Mouse (Mus musculus) heart, embryonic 13.5 days (tissue): ENCODE results near the gene Dtx3l. TPM values are rescaled to one million over a fixed set of nuclear protein-coding genes. Genes with fewer than 3 reads are reported as not detected.
"Not testable (repeated sequence)": the region's sequence is repeated elsewhere in the genome, so short reads cannot be mapped to it uniquely, and the experiment has no call there.

Experiments
- ATAC-seq: fragments of 200-750 bp; cut with Nextera tagmentation; 2 replicates; pipeline ENCODE4 v1.8.0; 2017; ENCODE audit warnings: moderate TSS enrichment; ENCODE audit not compliant: insufficient number of reproducible peaks, low FRiP score, low TSS enrichment; ENCODE audit errors: extremely low read depth
- H3K27ac ChIP-seq: fragments of 300-500 bp; sonication (generic); replicated peaks from 2 replicates; pipeline ENCODE4 v1.5.1; 2015; ENCODE audit warnings: moderate library complexity, mild to moderate bottlenecking, inconsistent platforms
- H3K27me3 ChIP-seq: fragments of 300-500 bp; sonication (generic); replicated peaks from 2 replicates; pipeline ENCODE4 v1.6.1; 2015; ENCODE audit warnings: mild to moderate bottlenecking, inconsistent platforms
- H3K36me3 ChIP-seq: fragments of 300-500 bp; sonication (generic); 2 replicates; pipeline ENCODE4 v1.6.1; 2015; ENCODE audit warnings: mild to moderate bottlenecking, inconsistent platforms
- H3K4me1 ChIP-seq: fragments of 300-500 bp; sonication (generic); 2 replicates; pipeline ENCODE4 v1.6.1; 2015; ENCODE audit warnings: inconsistent platforms
- H3K4me2 ChIP-seq: fragments of 300-500 bp; sonication (generic); 2 replicates; pipeline ENCODE4 v1.6.1; 2015; ENCODE audit warnings: inconsistent platforms, mild to moderate bottlenecking, moderate library complexity
- H3K4me3 ChIP-seq: fragments of 300-500 bp; sonication (generic); 2 replicates; pipeline ENCODE4 v1.5.1; 2015; ENCODE audit warnings: moderate library complexity, mild to moderate bottlenecking, inconsistent platforms
- H3K9ac ChIP-seq: fragments of 300-500 bp; sonication (generic); 2 replicates; pipeline ENCODE4 v1.6.1; 2015; ENCODE audit warnings: inconsistent platforms, mild to moderate bottlenecking, moderate library complexity
- H3K9me3 ChIP-seq: fragments of 300-500 bp; sonication (generic); 2 replicates; pipeline ENCODE4 v1.6.1; 2016; ENCODE audit warnings: inconsistent platforms
- WGBS: fragments of 180-500 bp; shearing (Covaris S2); methylation state at CpG from one replicate; pipeline ENCODE4 v1.1.7; 2015; ENCODE audit warnings: mixed read lengths; 5-methylcytosine and 5-hydroxymethylcytosine counted together
- polyA plus RNA-seq: library from polyadenylated mRNA; unstranded; fragments of >200 nt; fragmentation: Nextera tagmentation; extraction: Ambion mirVana; gene quantifications from 2 replicates; pipeline ENCODE4 v1.2.1, GENCODE M21; 2015

Gene Dtx3l
- polyA plus RNA-seq, 1 experiment from 2014 or later: 4.6 TPM

DNA sequence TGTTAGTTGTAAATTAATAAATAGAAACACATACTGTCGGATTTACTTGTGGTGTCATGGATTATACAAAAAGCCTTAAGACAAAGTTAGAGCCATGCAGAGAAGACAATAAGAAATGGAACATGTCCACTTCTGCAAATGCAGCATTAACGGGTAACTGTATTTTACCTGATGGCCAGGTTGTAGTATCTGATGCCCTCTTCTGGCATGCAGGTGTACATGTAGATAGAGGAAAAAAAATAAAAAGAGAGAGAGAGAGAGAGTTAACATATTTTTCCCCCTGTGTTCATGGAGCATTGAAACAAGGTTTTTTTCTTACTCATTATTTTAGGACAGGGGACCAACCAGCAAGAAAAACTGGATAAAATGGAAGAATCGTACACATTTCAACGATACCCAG lies 28.4 kb upstream of the Dtx3l start:
- Histone ChIP-seq H3K4me1 (no peaks in the 10 kb centered on the region), H3K4me3 (no peak overlapping the region), H3K27me3 (no peaks in the 10 kb centered on the region), H3K36me3 (peaks cover 26% of the 10 kb centered on the region; the same call in 1 of the 2 replicates), H3K9ac (no peak overlapping the region), H3K27ac (no peak overlapping the region), H3K9me3 (no peaks in the 10 kb centered on the region), H3K4me2 (no peak overlapping the region)
- WGBS: 85% methylated on average over 4 of the region's 4 CpGs
- ATAC-seq: no peak

DNA sequence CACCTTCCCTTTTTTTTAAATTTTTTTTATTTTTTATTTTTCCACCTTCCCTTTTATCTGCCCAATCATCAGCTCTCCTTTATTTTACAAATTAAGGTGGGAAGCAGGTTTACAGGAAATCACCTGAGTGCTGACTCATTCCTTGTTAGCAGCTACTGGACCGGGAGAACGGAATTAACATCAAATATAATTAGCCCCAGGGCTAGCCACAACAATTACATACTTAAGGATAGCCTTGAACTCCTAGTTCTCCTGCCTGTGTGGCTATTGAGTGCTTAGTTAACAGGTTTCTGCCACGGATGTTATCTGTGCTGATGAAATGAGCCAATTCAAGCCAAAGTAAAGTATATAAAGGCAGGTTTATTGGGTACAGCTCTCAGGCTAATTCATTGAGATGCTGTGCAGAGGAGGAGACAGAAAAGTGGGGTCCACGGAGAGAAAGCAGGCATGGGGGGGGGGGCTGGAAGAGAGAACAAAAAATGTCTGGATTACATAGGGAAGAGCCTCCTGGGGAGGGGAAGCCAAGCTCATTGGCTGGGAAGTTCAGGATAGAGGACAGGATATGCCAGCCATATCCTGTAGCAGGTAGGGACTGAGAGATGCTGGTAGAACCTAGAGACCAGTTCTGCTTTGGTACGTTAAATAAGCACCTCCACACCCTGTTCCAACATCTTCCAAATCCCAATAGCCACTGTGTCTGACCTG lies 27.6 kb upstream of the Dtx3l start:
- ATAC-seq: no peak
- 56% methylated on average over 5 of the region's 5 CpGs for WGBS

DNA sequence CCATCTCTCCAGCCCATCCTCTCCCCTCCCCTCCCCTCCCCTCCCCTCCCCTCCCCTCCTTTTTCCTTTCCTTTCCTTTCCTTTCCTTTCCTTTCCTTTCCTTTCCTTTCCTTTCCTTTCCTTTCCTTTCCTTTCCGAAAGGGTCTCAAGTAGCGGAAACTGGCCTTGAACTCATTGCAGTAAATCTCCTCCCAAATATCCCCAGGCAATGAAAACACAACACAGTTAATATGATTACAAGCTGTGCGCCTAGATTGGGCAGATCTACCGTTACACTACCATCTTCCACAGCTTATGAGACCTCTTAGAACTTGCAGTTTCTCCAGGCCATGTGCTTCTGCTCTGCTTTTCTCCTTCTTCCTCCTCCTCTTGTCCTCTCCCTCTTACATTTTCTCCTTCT lies 27.0 kb upstream of the Dtx3l start:
- peaks cover 19% of the 10 kb centered on the region; the same call in 1 of the 2 replicates for H3K36me3 ChIP-seq
- ATAC-seq, H3K9ac ChIP-seq, H3K27ac ChIP-seq, H3K4me2 ChIP-seq, H3K4me3 ChIP-seq, H3K4me1 ChIP-seq, H3K9me3 ChIP-seq, H3K27me3 ChIP-seq: not testable (repeated sequence)
- 70% methylated on average over 4 of the region's 4 CpGs for WGBS

More for the DNA sequence above, 27.6 kb upstream of the Dtx3l start:
- Histone ChIP-seq H3K36me3 (peaks cover 19% of the 10 kb centered on the region; the same call in 1 of the 2 replicates), H3K27ac (no peak overlapping the region), H3K4me1 (no peaks in the 10 kb centered on the region), H3K9ac (no peak overlapping the region), H3K27me3 (no peaks in the 10 kb centered on the region), H3K9me3 (no peaks in the 10 kb centered on the region), H3K4me3 (no peak overlapping the region), H3K4me2 (no peak overlapping the region)

DNA sequence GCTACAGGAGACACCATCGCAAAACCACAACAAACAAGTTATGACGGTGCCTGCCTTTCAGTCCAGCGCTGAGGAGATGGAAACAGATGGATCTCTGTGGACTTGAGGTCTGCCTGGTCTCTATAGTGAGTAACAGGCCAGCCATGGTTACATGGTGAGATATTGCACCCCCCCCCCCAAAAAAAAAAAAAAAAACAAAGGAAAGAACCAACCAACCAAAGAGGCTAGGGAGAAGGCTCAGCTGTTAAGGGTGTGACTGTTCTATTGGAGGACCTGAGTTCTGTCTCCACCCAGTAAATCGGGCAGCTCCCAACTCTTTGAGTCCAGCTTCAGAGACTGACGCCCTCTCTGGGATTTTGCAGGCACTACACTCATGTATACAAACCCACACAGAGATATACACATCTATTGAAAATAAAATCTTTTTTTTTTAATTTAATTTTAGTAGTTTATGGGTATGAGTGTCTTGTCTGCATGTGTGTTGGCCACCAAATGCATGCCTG lies 13.7 kb upstream of the Dtx3l start:
- H3K4me1 ChIP-seq: peaks cover 12% of the 10 kb centered on the region
- WGBS: 87% methylated on average over 5 of the region's 5 CpGs

DNA sequence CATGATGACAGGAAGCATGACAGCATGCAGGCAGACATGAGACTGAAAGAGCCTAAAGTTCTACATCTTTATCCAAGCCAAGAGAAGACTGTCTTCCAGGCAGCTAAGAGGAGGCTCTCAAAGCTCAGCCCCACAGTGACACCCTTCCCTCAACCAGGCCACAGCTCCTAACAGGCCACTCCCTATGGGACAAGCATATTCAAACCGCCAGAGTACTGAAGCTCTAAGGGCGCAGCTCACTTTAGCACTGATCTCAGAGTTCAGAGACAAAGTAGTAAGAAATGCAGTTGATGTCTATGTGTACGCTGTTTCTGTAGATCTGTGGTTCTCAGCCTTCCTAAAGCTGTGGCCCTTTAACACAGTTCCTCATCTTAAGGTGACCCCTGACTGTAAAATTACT lies 12.3 kb upstream of the Dtx3l start:
- ATAC-seq: no peak
- H3K4me3 ChIP-seq: no peak overlapping the region
- peaks cover 12% of the 10 kb centered on the region for H3K4me1 ChIP-seq
- H3K27ac ChIP-seq: no peak overlapping the region
- 89% methylated on average over 3 of the region's 3 CpGs for WGBS
- H3K36me3 ChIP-seq: peaks cover 39% of the 10 kb centered on the region
- H3K4me2 ChIP-seq: no peak overlapping the region
- no peaks in the 10 kb centered on the region for H3K27me3 ChIP-seq
- 0 out of 2 replicates have a peak, but pooled peaks cover 4% of the 10 kb centered on the region for H3K9me3 ChIP-seq
- no peak overlapping the region for H3K9ac ChIP-seq

More for the DNA sequence above, 13.7 kb upstream of the Dtx3l start:
- Histone ChIP-seq H3K9me3 (0 out of 2 replicates have a peak, but pooled peaks cover 4% of the 10 kb centered on the region), H3K4me2 (no peak overlapping the region), H3K27me3 (no peaks in the 10 kb centered on the region), H3K9ac (no peak overlapping the region), H3K4me3 (no peak overlapping the region), H3K27ac (no peak overlapping the region), H3K36me3 (peaks cover 37% of the 10 kb centered on the region)
- ATAC-seq: no peak

DNA sequence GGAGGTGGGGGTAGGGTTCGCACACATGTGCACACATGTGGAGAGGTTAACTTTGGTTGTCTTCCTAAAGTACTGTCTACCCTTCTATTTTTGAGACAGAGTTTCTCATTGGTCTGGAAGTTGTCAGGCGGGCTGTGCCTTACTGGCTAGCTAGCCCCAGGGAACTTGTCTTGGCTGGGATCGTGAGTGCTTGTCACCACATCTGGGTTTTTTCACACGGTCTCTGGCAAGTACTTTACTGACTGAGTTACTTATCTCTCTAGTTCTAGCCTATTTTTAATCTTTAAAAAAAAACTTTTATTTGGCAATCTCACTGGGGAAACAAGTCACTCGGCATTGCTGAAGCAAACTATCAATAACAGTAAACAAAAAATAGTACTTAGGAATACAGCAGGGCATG lies 10.3 kb upstream of the Dtx3l start:
- Histone ChIP-seq H3K36me3 (peaks cover 37% of the 10 kb centered on the region), H3K27me3 (no peaks in the 10 kb centered on the region), H3K4me2 (peak overlapping the region; percentile 21), H3K4me1 (peaks cover 12% of the 10 kb centered on the region), H3K27ac (peak overlapping the region; percentile 75), H3K9ac (peak overlapping the region; percentile 15; the same call in 1 of the 2 replicates), H3K4me3 (no peak overlapping the region), H3K9me3 (0 out of 2 replicates have a peak, but pooled peaks cover 4% of the 10 kb centered on the region)
- 29% methylated on average over 5 of the region's 5 CpGs for WGBS
- peak; percentile 61; the same call in 1 of the 2 replicates for ATAC-seq

DNA sequence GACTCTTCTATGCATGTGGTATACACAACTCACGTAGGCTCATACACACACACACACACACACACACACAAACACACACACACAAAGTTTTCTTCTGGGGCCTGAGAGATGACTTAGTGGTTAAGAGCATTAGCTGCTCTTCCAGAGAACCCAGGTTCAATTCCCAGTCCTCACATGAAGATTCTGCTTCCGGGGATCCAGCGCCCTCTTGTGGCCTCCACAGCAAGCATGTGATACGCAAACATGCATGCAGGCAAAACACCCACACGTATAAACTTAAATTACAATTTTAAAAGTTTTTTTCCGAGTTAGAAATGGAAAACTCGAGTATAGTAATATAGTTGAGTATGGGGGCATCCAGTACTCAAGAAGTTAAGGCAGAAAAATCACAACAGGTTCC lies 2.4 kb upstream of the Dtx3l start:
- Histone ChIP-seq H3K27me3 (no peaks in the 10 kb centered on the region), H3K36me3 (peaks cover 31% of the 10 kb centered on the region), H3K4me3 (no peak overlapping the region), H3K4me2 (no peak overlapping the region), H3K4me1 (peaks cover 16% of the 10 kb centered on the region), H3K27ac (no peak overlapping the region), H3K9ac (no peak overlapping the region), H3K9me3 (no peaks in the 10 kb centered on the region)
- 75% methylated on average over 7 of the region's 7 CpGs for WGBS
- ATAC-seq: no peak

DNA sequence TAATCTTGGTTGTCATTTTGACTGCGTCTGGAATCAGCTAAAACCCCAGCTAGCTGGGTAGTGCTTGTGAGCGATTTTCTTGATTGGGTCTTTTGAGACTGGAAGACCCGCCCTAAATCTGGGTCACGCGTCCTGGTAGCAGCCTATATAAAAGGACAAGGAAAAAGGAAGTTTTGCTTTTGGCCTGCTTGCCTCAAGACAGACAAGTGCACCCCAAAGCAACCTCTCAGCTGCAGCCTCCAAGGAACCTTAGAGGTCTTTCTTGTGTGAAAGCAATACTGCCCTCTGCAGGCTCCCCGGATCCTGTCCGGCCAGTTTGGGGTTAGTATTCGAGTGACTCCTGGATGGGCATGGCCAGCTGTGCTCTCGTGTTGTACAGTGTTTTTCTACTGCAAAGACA lies 739 bp upstream of the Dtx3l start:
- H3K27ac ChIP-seq: no peak overlapping the region
- no peaks in the 10 kb centered on the region for H3K9me3 ChIP-seq
- peaks cover 27% of the 10 kb centered on the region for H3K36me3 ChIP-seq
- H3K4me3 ChIP-seq: peak overlapping the region; percentile 79
- H3K9ac ChIP-seq: peak overlapping the region; percentile 87; the same call in 1 of the 2 replicates
- peak; percentile 54; the same call in 1 of the 2 replicates for ATAC-seq
- WGBS: 10% methylated on average over 9 of the region's 9 CpGs
- H3K4me2 ChIP-seq: peak overlapping the region; percentile 89
- H3K4me1 ChIP-seq: peaks cover 16% of the 10 kb centered on the region
- no peaks in the 10 kb centered on the region for H3K27me3 ChIP-seq

DNA sequence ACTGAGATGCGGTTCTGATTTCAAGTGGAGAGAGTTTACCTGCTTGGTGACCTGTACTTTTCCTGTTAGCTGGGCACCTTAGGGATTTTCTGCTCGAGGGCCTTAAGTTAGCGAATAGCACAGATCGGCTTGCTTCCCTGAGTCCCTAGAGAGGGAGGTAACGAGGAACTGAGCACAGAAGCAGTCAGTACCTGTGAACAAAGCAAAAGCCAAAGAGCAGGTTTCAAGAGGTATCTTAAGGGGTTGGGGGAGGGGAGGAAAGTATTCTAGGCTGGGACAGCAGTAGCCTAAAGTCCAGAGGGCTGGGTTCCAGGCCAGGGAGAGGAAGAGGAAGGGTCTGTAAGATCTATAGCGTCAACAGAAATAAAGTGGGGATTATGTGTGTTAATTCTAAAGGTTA lies 310 bp upstream of the Dtx3l start:
- Histone ChIP-seq H3K27me3 (no peaks in the 10 kb centered on the region), H3K9me3 (no peaks in the 10 kb centered on the region), H3K27ac (no peak overlapping the region), H3K4me1 (peaks cover 16% of the 10 kb centered on the region), H3K9ac (peak overlapping the region; percentile 87), H3K4me3 (peak overlapping the region; percentile 79), H3K36me3 (peaks cover 27% of the 10 kb centered on the region), H3K4me2 (peak overlapping the region; percentile 89)
- no peak for ATAC-seq
- 3% methylated on average over 6 of the region's 6 CpGs for whole genome bisulfite sequencing

DNA sequence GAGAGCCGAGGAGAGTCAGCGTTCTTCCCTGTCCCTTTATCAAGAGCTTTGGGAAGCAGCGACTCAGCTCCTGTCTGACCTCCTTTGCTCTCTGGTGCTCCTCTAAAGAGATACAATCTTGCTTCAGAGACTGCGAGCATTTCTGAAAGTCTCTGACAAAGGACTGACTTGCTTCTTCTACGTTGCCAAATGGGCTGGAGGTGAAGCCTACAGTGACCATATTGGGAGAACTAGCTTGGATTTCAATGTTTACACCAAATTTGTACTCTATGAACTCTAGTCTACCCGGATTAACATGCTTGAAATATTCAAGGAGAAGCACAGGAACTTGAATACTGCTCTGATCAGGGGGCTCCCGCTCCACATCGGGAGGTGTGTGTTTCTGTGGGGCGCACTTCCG lies 5.8 kb downstream of the Dtx3l start:
- Histone ChIP-seq H3K4me2 (no peak overlapping the region), H3K27me3 (no peaks in the 10 kb centered on the region; the same call in 1 of the 2 replicates), H3K4me1 (peaks cover 7% of the 10 kb centered on the region), H3K4me3 (no peak overlapping the region), H3K27ac (no peak overlapping the region), H3K36me3 (peaks cover 6% of the 10 kb centered on the region), H3K9me3 (no peaks in the 10 kb centered on the region), H3K9ac (no peak overlapping the region)
- ATAC-seq: no peak
- WGBS: 60% methylated on average over 10 of the region's 10 CpGs

DNA sequence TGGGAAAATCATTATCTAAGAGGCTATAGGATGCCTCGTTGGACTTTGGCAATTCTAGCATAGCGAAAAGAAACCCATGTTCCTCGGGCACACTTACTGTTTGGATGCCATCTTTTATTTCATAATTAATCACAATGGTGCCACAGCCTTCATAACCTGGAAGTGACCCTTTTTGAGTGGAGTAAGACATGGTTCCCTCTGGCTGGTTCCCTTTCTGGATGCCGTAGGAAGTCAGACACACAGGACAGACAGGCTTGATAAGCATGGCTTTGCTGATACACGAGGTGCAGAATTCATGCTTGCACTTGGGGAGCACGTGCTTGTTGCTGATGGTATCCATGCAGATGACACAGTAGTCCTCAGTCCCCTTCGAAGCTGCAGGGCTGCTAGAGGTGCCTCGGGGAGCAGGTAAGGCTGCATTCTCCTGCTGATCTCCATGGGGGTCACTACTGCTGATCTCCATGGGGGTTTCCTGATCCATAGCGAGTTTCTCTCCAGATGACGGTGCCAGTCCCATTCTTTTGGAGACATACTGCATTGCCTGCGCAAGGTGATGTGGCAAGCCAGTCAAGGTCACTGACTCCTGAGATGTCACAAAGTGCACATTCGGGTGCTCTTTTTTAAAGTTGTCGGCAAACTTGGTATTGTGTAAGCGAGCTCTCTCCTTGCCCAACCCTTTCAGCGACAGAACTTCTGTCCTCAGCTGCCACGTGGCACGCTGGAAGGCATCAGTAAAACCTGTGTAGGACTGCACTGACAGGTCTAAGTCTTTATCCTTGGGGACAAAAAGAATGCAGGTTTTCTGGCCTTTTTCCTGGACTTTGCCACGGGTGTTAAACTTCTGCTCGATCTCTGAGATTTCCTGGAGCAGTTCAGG lies 6.5 kb downstream of the Dtx3l start:
- no peak overlapping the region for H3K27ac ChIP-seq
- H3K4me3 ChIP-seq: no peak overlapping the region
- peaks cover 4% of the 10 kb centered on the region for H3K4me1 ChIP-seq
- no peak overlapping the region for H3K4me2 ChIP-seq
- no peaks in the 10 kb centered on the region for H3K9me3 ChIP-seq
- H3K9ac ChIP-seq: no peak overlapping the region
- WGBS: 72% methylated on average over 19 of the region's 19 CpGs
- ATAC-seq: no peak
- H3K27me3 ChIP-seq: no peaks in the 10 kb centered on the region; the same call in 1 of the 2 replicates
- H3K36me3 ChIP-seq: peaks cover 6% of the 10 kb centered on the region
